Mouse (Mus musculus): ENCODE data around the gene Gm4707. TPM values are rescaled to one million over a fixed set of nuclear protein-coding genes. Genes with fewer than 3 reads are reported as not detected.

Gm4707 gene
- polyA plus RNA-seq (2012; rRNA removed) = 2.7 and 2.9 TPM in 2 replicates

DNA sequence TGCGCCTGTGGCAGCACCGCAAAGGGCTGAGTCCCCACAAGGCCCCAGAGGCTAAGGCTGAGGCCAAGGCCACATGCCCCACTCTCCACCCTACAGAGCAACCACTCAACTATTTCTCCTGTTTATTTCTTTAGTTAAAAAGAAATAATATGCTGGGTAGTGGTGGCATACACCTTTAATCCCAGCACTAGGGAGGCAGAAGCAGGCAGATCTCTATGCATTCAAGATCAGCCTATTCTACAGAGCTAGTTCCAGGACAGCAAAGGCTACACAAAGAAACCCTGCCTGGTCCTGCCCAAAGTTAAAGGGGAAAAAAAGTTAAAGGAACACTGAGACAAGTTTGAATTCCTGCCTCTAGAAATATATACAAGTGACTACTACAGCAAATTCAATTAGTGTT lies at the start of gene Gm4707:
Gene Gm4707, minus strand, starts transcription at position 101 of the 400 bp plus-strand sequence.
- Histone ChIP-seq H3K27ac (ENCODE audit: control insufficient read depth, insufficient read depth, low read length) (no peak within 1 kb of the TSS), H3K4me1 (replicated peaks; ENCODE audit: control insufficient read depth, insufficient read depth, low read length) (0 out of 2 replicates have a peak, but pooled peaks cover 6% of the 10 kb centered on the region), H3K36me3 (ENCODE audit: control insufficient read depth, insufficient read depth, low read length) (peaks cover 10% of the 10 kb centered on the region), H3K27me3 (ENCODE audit: control insufficient read depth, insufficient read depth, low read length) (no peaks in the 10 kb centered on the region), H3K4me3 (ENCODE audit: control insufficient read depth, insufficient read depth, low read length) (no peak within 1 kb of the TSS)
- DNase-seq = no peak
- 98% methylated on average over 2 of the region's 2 CpGs for WGBS
- no peak for TF ChIP-seq CTCF (IDR thresholded peaks at IDR 0.05; ENCODE audit: borderline replicate concordance, control insufficient read depth, extremely low read depth, insufficient read depth, low read length, poor library complexity)
- no peak for TF ChIP-seq POLR2A (IDR thresholded peaks at IDR 0.05; ENCODE audit: control insufficient read depth, extremely low read depth, insufficient read depth, low read length, poor library complexity)

DNA sequence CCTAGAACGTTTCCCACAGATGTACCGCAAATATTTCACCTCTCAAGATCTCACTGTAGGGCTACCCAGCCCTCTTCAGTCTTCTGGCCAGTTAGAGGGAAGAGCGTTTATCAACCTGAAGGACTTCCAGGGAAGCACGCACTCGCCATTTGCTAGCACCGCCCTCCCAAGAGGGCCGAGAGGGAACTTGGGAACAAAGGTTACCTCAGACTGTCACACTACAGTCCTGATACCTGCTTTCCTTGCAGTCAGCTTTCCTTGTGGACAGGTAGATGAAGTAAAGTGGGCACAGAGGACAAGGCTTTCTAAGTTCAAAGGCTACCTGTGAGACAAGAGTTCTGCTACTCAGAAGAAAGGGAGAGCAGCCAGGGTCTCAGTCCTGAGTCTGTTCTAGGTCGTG lies 47.1 kb upstream of the Gm4707 start:
- Histone ChIP-seq H3K4me3 (ENCODE audit: control insufficient read depth, insufficient read depth, low read length) (no peak overlapping the region), H3K27ac (ENCODE audit: control insufficient read depth, insufficient read depth, low read length) (no peak overlapping the region), H3K4me1 (replicated peaks; ENCODE audit: control insufficient read depth, insufficient read depth, low read length) (no peaks in the 10 kb centered on the region), H3K36me3 (ENCODE audit: control insufficient read depth, insufficient read depth, low read length) (peaks cover 78% of the 10 kb centered on the region), H3K27me3 (ENCODE audit: control insufficient read depth, insufficient read depth, low read length) (no peaks in the 10 kb centered on the region)
- WGBS = 98% methylated on average over 8 of the region's 8 CpGs
- TF ChIP-seq CTCF (IDR thresholded peaks at IDR 0.05; ENCODE audit: borderline replicate concordance, control insufficient read depth, extremely low read depth, insufficient read depth, low read length, poor library complexity) = no peak
- no peak for TF ChIP-seq POLR2A (IDR thresholded peaks at IDR 0.05; ENCODE audit: control insufficient read depth, extremely low read depth, insufficient read depth, low read length, poor library complexity)
- DNase-seq = no peak

DNA sequence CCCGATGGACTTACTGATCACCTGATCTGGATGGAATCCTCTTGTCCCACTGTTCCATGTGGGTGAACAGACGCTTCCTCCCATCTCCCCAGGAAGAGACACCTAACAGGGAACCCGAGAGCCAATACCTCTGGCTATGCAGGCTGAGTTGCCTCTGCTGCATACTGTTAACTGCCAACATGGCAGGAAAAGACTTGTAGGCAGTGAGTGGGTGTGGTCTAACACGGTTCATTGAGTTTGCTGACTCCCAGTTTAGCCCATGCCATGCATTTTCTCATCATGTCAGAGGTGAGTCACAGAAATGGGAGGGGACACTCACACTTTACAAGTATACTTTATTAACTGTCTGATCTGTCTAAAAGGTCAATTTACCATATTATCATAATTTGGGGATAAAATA lies 36.1 kb upstream of the Gm4707 start:
- Histone ChIP-seq H3K27ac (ENCODE audit: control insufficient read depth, insufficient read depth, low read length) (no peak overlapping the region), H3K27me3 (ENCODE audit: control insufficient read depth, insufficient read depth, low read length) (no peaks in the 10 kb centered on the region), H3K4me1 (replicated peaks; ENCODE audit: control insufficient read depth, insufficient read depth, low read length) (no peaks in the 10 kb centered on the region; the same call in 1 of the 2 replicates), H3K4me3 (ENCODE audit: control insufficient read depth, insufficient read depth, low read length) (no peak overlapping the region), H3K36me3 (ENCODE audit: control insufficient read depth, insufficient read depth, low read length) (peaks cover 34% of the 10 kb centered on the region)
- TF ChIP-seq POLR2A (IDR thresholded peaks at IDR 0.05; ENCODE audit: control insufficient read depth, extremely low read depth, insufficient read depth, low read length, poor library complexity) (no peak), CTCF (IDR thresholded peaks at IDR 0.05; ENCODE audit: borderline replicate concordance, control insufficient read depth, extremely low read depth, insufficient read depth, low read length, poor library complexity) (no peak)
- WGBS = 90% methylated on average over 4 of the region's 4 CpGs
- DNase-seq = no peak

DNA sequence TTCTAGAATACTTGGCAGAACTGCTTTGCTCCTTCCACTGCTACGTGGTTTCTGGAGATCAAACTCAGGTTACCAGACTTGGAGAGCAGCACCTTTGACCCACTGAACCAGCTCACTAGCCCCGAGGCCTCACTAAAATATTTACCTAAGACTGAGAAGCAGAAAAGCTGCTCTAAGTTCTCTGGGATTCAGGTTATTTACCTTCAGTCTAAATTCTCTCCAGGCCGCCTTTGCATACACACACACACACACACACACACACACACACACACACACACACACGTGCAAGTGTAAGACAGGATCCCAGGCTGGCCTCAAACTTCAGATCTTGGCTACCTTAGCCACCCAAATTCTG lies 31.6 kb upstream of the Gm4707 start:
- H3K4me3 ChIP-seq (ENCODE audit: control insufficient read depth, insufficient read depth, low read length) = no peak overlapping the region
- 85% methylated on average over 4 of the region's 4 CpGs for WGBS
- DNase-seq = no peak
- H3K36me3 ChIP-seq (ENCODE audit: control insufficient read depth, insufficient read depth, low read length) = no peaks in the 10 kb centered on the region
- no peaks in the 10 kb centered on the region for H3K27me3 ChIP-seq (ENCODE audit: control insufficient read depth, insufficient read depth, low read length)
- peak overlapping the region; percentile 81 for H3K27ac ChIP-seq (ENCODE audit: control insufficient read depth, insufficient read depth, low read length)
- TF ChIP-seq CTCF (IDR thresholded peaks at IDR 0.05; ENCODE audit: borderline replicate concordance, control insufficient read depth, extremely low read depth, insufficient read depth, low read length, poor library complexity) (no peak), POLR2A (IDR thresholded peaks at IDR 0.05; ENCODE audit: control insufficient read depth, extremely low read depth, insufficient read depth, low read length, poor library complexity) (no peak)
- peaks cover 8% of the 10 kb centered on the region; the same call in 1 of the 2 replicates for H3K4me1 ChIP-seq (replicated peaks; ENCODE audit: control insufficient read depth, insufficient read depth, low read length)

DNA sequence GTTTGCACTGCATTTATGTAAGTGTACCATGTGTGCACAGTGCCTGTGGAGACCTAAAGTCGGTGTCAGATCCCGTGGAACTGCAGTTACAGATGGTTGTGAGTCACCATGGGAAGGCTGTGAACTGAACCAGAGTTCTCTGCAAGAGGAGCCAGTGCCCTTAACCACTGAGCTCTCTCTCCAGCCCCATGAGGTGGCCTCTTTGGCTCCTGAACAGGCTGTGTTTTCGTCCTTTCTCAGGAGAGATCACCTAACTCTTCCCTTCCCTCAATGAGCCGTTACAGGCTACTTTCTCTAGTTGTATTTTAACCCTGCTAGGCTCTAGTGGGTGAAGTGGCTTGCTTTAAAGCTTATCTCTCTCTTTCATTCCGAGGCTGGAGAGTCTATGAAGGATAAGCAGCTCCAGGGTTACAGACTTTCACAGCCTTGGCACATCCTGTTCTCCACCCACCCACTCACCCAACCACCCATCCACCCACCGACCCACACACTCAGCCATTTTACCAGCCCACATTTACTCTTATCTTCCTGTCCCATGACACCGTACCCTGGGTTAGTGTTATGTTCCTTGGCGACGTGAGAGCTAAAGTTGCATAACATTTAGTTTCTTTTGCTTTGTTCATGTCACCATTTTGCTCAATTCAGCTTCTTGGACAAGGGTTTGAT lies 31.1 kb upstream of the Gm4707 start:
- peaks cover 8% of the 10 kb centered on the region; the same call in 1 of the 2 replicates for H3K4me1 ChIP-seq (replicated peaks; ENCODE audit: control insufficient read depth, insufficient read depth, low read length)
- DNase-seq = peak; percentile 37
- H3K27ac ChIP-seq (ENCODE audit: control insufficient read depth, insufficient read depth, low read length) = peak overlapping the region; percentile 82
- no peak overlapping the region for H3K4me3 ChIP-seq (ENCODE audit: control insufficient read depth, insufficient read depth, low read length)
- WGBS = 81% methylated on average over 9 of the region's 9 CpGs
- H3K36me3 ChIP-seq (ENCODE audit: control insufficient read depth, insufficient read depth, low read length) = no peaks in the 10 kb centered on the region
- no peaks in the 10 kb centered on the region for H3K27me3 ChIP-seq (ENCODE audit: control insufficient read depth, insufficient read depth, low read length)
- TF ChIP-seq CTCF (IDR thresholded peaks at IDR 0.05; ENCODE audit: borderline replicate concordance, control insufficient read depth, extremely low read depth, insufficient read depth, low read length, poor library complexity) (no peak), POLR2A (IDR thresholded peaks at IDR 0.05; ENCODE audit: control insufficient read depth, extremely low read depth, insufficient read depth, low read length, poor library complexity) (no peak)

DNA sequence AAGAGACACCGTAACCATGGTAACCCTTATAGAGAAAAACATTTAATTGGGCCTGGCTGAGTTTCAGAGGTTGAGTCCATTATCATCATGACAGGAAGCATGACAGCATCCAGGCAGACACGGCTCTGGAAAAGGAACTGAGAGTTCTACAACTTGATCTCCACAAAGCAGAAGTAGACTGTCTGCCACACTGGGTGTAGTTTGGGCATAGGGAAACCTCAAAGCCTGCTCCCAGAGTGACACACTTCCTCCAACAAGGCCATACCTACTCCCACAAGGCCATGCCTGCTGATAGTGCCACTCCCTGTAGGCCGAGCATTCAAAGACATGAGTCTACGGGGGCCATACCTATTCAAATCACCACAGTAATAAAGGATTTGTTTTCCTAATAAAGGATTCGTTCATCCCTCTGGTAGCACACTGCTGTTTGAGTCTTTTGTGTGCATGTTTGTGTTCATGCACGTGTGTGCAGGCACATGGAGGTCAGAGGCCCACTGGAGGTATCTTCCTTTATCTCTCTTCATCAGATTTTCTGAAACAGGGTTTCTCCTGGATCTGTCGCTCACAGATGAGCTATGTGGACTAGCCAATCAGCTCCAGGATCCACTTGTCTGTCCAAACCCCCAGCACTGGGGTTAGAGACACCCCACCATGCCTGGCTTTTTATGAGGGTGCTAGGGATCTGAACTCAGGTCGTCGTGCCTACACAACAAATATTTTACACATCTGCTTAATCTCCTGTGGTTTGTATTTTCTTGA lies 30.2 kb upstream of the Gm4707 start:
- no peak overlapping the region; the same call in 1 of the 2 replicates for H3K27ac ChIP-seq (ENCODE audit: control insufficient read depth, insufficient read depth, low read length)
- no peaks in the 10 kb centered on the region for H3K27me3 ChIP-seq (ENCODE audit: control insufficient read depth, insufficient read depth, low read length)
- no peak overlapping the region for H3K4me3 ChIP-seq (ENCODE audit: control insufficient read depth, insufficient read depth, low read length)
- DNase-seq = no peak
- H3K36me3 ChIP-seq (ENCODE audit: control insufficient read depth, insufficient read depth, low read length) = no peaks in the 10 kb centered on the region
- peaks cover 12% of the 10 kb centered on the region for H3K4me1 ChIP-seq (replicated peaks; ENCODE audit: control insufficient read depth, insufficient read depth, low read length)
- TF ChIP-seq CTCF (IDR thresholded peaks at IDR 0.05; ENCODE audit: borderline replicate concordance, control insufficient read depth, extremely low read depth, insufficient read depth, low read length, poor library complexity) = no peak
- no peak for TF ChIP-seq POLR2A (IDR thresholded peaks at IDR 0.05; ENCODE audit: control insufficient read depth, extremely low read depth, insufficient read depth, low read length, poor library complexity)
- WGBS = 89% methylated on average over 9 of the region's 9 CpGs
